Mouse (Mus musculus) urinary bladder, postnatal 4 days (tissue): ENCODE measurements around the gene 4930595D18Rik.
A peak's percentile ranks its signal among the peaks of the same experiment; 100 is the strongest.

Experiments used
- DNase-seq, 2 experiments: peaks; one replicate each; pipeline ENCODE4 v3.0.0; 2021 to 2022; ENCODE audit warnings: low spot score in 2 of 2

Gene 4930595D18Rik

GRCm38 (mm10) chr12:111165831-111166591, 18.3 kb downstream of the 4930595D18Rik start, which contains the start of gene Traf3:
TSS of gene Traf3 (plus strand) at chr12:111166370.
- DNase-seq: peak; percentile 65 to 74

- DNase-seq: no peak
Measured at GRCm38 (mm10) chr12:111165146-111165812, 19.0 kb downstream of the 4930595D18Rik start.

GRCm38 (mm10) chr12:111164310-111164751, 20.0 kb downstream of the 4930595D18Rik start:
- DNase-seq: peak; percentile 79 to 87

GRCm38 (mm10) chr12:111162312-111163061, 21.8 kb downstream of the 4930595D18Rik start:
- no peak for DNase-seq

GRCm38 (mm10) chr12:111161943-111162311, 22.4 kb downstream of the 4930595D18Rik start:
- DNase-seq: no peak

GRCm38 (mm10) chr12:111160871-111161270, 23.4 kb downstream of the 4930595D18Rik start:
- DNase-seq: no peak

GRCm38 (mm10) chr12:111159659-111160428, 24.4 kb downstream of the 4930595D18Rik start:
- DNase-seq: no peak

GRCm38 (mm10) chr12:111155756-111156155, 28.5 kb downstream of the 4930595D18Rik start:
- no peak for DNase-seq

GRCm38 (mm10) chr12:111154641-111155040, 29.6 kb downstream of the 4930595D18Rik start:
- no peak for DNase-seq

- no peak for DNase-seq
Measured at GRCm38 (mm10) chr12:111153946-111154345, 30.3 kb downstream of the 4930595D18Rik start.

GRCm38 (mm10) chr12:111152981-111153710, 31.1 kb downstream of the 4930595D18Rik start:
- no peak for DNase-seq

- no peak for DNase-seq
Measured at GRCm38 (mm10) chr12:111152579-111152978, 31.7 kb downstream of the 4930595D18Rik start.

GRCm38 (mm10) chr12:111151422-111152156, 32.7 kb downstream of the 4930595D18Rik start:
- DNase-seq: no peak

- DNase-seq: no peak
Measured at GRCm38 (mm10) chr12:111150236-111150596, 34.1 kb downstream of the 4930595D18Rik start.

GRCm38 (mm10) chr12:111149495-111150235, 34.6 kb downstream of the 4930595D18Rik start:
- DNase-seq: no peak

GRCm38 (mm10) chr12:111145269-111145668, 39.0 kb downstream of the 4930595D18Rik start:
- DNase-seq: no peak

GRCm38 (mm10) chr12:111144598-111144997, 39.7 kb downstream of the 4930595D18Rik start:
- DNase-seq: no peak

GRCm38 (mm10) chr12:111143509-111144063, 40.7 kb downstream of the 4930595D18Rik start:
- DNase-seq: no peak

- DNase-seq: no peak
Measured at GRCm38 (mm10) chr12:111143005-111143508, 41.2 kb downstream of the 4930595D18Rik start.
